Mouse (Mus musculus): ENCODE results near the gene Slc39a3.

GRCm38 (mm10) chr10:81024346-81024937 is 12.8 kb downstream of the Slc39a3 start:
- TF ChIP-seq CTCF (IDR thresholded peaks at IDR 0.05; ENCODE audit: borderline replicate concordance, insufficient read depth, low read depth, low read length) (no peak), POLR2A (IDR thresholded peaks at IDR 0.05; ENCODE audit: borderline replicate concordance, insufficient read depth, low read length) (no peak)
